Mouse (Mus musculus) adrenal gland, postnatal 10 days (tissue): ENCODE data around the gene Isca2. TPM values are rescaled to one million over a fixed set of nuclear protein-coding genes. Genes with fewer than 3 reads are reported as not detected.

Experiments
- DNase-seq: peaks from one replicate; pipeline ENCODE4 v3.0.0; 2021; ENCODE audit warnings: mixed read lengths
- long read RNA-seq, 2 experiments: library from polyadenylated mRNA; stranded (forward); transcript quantifications; one replicate each; pipeline ENCODE4 v2.0.0; 2021
- total RNA-seq, 2 experiments: library from RNA; stranded (reverse); gene quantifications; 2 replicates each; pipeline ENCODE4 v1.2.3; 2021

Isca2 gene
- total RNA-seq: 100 to 1,000 TPM in 1 of 2 experiments, 10 to 100 TPM in 1; 94.6 to 121 TPM
- long read RNA-seq, experiment 1, transcript Isca2-203 (3 exons, 485 nt): minor isoform, 13 of 85 reads
- long read RNA-seq, experiment 1, transcript Isca2-201 (4 exons, 883 nt): major isoform, 55 of 85 reads
- long read RNA-seq, experiment 1, transcript Isca2-208 (4 exons, 727 nt): minor isoform, 5 of 85 reads
- long read RNA-seq, experiment 1, partial matches to known transcripts: 3 of 85 reads
- long read RNA-seq, experiment 1, other reads (novel, unspliced or antisense): 2 of 85 reads
- long read RNA-seq, experiment 2, transcript Isca2-201 (4 exons, 883 nt): major isoform, 31 of 58 reads
- long read RNA-seq, experiment 2, transcript Isca2-209 (2 exons, 843 nt): minor isoform, 6 of 58 reads
- long read RNA-seq, experiment 2, transcript Isca2-208 (4 exons, 727 nt): minor isoform, 8 of 58 reads
- long read RNA-seq, experiment 2, transcript Isca2-203 (3 exons, 485 nt): minor isoform, 7 of 58 reads
- long read RNA-seq, experiment 2, partial matches to known transcripts: 1 of 58 reads
- long read RNA-seq, experiment 2, other reads (novel, unspliced or antisense): 2 of 58 reads

GRCm38 (mm10) chr12:84772726-84773441 lies at the start of gene Isca2, which contains the start of gene Npc2:
Gene Isca2 (plus strand): TSS chr12:84773251.
Gene Npc2 (minus strand): TSS chr12:84773152.
- DNase-seq: peak; percentile 98

- no peak for DNase-seq
These were observed 46.7 kb upstream of the Isca2 start for GRCm38 (mm10) chr12:84726391-84726790.

- DNase-seq: no peak
These were observed 46.1 kb upstream of the Isca2 start for GRCm38 (mm10) chr12:84726986-84727385.

GRCm38 (mm10) chr12:84727434-84727833 lies 45.6 kb upstream of the Isca2 start:
- no peak for DNase-seq

GRCm38 (mm10) chr12:84728421-84728820 lies 44.6 kb upstream of the Isca2 start:
- DNase-seq: no peak

- no peak for DNase-seq
These were observed 39.7 kb upstream of the Isca2 start for GRCm38 (mm10) chr12:84733366-84733765.

- DNase-seq: no peak
These were observed 29.6 kb upstream of the Isca2 start for GRCm38 (mm10) chr12:84743496-84743895.

- DNase-seq: no peak
These were observed 27.4 kb upstream of the Isca2 start for GRCm38 (mm10) chr12:84745700-84746099.

GRCm38 (mm10) chr12:84748134-84748533 lies 24.9 kb upstream of the Isca2 start:
- DNase-seq: no peak

- DNase-seq: peak; percentile 66
These were observed 22.4 kb upstream of the Isca2 start for GRCm38 (mm10) chr12:84750661-84751060.

- no peak for DNase-seq
These were observed 20.7 kb upstream of the Isca2 start for GRCm38 (mm10) chr12:84752131-84752977.

GRCm38 (mm10) chr12:84755008-84755695 lies 17.9 kb upstream of the Isca2 start:
- peak; percentile 82 for DNase-seq

GRCm38 (mm10) chr12:84756016-84756415 lies 17.0 kb upstream of the Isca2 start:
- no peak for DNase-seq

GRCm38 (mm10) chr12:84759063-84759462 lies 14.0 kb upstream of the Isca2 start:
- DNase-seq: no peak

GRCm38 (mm10) chr12:84762532-84762931 lies 10.5 kb upstream of the Isca2 start:
- no peak for DNase-seq

- no peak for DNase-seq
These were observed 9.4 kb upstream of the Isca2 start for GRCm38 (mm10) chr12:84763577-84764218.

- DNase-seq: no peak
These were observed 8.3 kb upstream of the Isca2 start for GRCm38 (mm10) chr12:84764756-84765155.

- no peak for DNase-seq
These were observed 7.5 kb upstream of the Isca2 start for GRCm38 (mm10) chr12:84765506-84765905.

- DNase-seq: no peak
These were observed 6.8 kb upstream of the Isca2 start for GRCm38 (mm10) chr12:84766113-84766735.

GRCm38 (mm10) chr12:84767510-84767909 lies 5.5 kb upstream of the Isca2 start:
- no peak for DNase-seq
